Mouse (Mus musculus): Measurements from ENCODE around the gene Mif4gd. TPM values are rescaled to one million over a fixed set of nuclear protein-coding genes. Genes with fewer than 3 reads are reported as not detected.

Mif4gd gene
- polyA plus RNA-seq, 1 experiment: 108 TPM

DNA sequence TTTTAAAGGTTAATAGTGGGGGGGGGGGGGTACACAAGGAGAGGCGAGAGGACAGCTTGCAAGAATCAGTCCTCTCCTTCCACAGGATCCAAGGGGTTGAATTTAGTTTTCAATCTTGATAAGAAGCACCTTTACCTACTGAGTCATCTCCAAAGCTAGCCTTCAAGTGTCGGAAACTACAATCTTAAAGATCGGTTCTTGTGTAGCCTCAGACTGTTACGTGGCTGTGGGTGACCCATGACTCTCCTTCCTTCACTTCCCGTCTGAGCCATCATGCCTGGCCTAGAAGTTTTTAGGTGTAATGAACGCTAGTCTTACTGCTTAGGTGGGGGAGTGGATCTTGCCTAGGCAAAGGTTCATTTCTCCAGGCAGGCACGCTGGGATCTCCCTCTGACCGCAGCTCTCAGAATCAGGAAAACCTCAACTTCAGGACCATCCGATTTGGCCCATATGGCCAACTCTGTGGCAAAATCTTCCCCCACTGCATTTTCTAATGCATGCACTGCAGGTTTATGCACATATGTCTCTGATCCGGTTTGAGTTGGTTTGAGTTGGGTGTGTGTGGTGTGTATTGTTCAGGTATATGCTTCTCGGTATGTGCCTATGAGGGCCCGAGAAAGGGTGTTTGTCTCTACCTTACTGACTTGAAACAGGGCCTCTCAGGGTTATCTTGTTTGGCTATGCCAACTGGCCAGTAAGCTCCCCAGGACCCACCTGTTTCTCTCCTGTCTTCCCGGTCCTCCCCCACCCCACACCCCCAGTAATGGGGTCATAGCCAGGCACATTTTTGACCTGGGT lies 17.2 kb upstream of the Mif4gd start:
- TF ChIP-seq CTCF (IDR thresholded peaks at IDR 0.05; ENCODE audit: extremely low read depth, insufficient read length, insufficient replicate concordance, low read depth, low read length): no peak
- no peak for TF ChIP-seq POLR2A (IDR thresholded peaks at IDR 0.05; ENCODE audit: low read depth, low read length)
- Histone ChIP-seq H3K27me3 (ENCODE audit: control insufficient read depth, insufficient read depth, low read length) (no peaks in the 10 kb centered on the region), H3K4me3 (ENCODE audit: low read depth, low read length) (no peak overlapping the region), H3K27ac (ENCODE audit: insufficient read depth, low read depth, low read length) (peak overlapping the region; percentile 24; the same call in 1 of the 2 replicates), H3K4me1 (ENCODE audit: control insufficient read depth, insufficient read depth, insufficient read length, low read length) (peaks cover 4% of the 10 kb centered on the region; the same call in 1 of the 2 replicates), H3K36me3 (ENCODE audit: control insufficient read depth, insufficient read depth, low read length) (no peaks in the 10 kb centered on the region)
- 85% methylated on average over 13 of the region's 13 CpGs for WGBS

DNA sequence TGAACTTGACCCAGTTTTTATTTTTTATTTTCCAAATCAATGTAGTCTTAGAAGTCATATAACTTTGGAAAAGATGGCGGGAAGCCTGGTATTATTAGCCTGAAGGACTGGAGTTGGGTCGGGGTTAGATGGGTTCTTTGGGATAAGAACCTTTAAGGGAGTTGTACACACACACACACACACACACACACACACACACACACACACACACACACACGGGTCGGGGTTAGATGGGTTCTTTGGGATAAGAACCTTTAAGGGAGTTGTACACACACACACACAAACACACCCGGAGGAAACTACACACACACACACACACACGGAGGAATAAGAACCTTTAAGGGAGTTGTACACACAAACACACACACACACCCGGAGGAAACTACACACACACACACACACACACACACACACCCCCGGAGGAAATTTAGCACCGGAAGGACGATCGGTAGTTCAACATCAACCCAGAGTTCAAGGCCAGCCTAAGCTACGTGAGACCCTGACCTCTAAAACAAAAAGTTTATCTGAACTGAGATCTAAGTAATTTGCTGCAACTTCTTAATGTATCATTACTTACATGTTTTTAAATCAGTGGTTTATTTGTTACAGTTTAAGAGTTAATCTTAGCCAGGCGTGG lies 15.8 kb upstream of the Mif4gd start:
- Histone ChIP-seq H3K4me1 (ENCODE audit: control insufficient read depth, insufficient read depth, insufficient read length, low read length) (peaks cover 4% of the 10 kb centered on the region; the same call in 1 of the 2 replicates), H3K27me3 (ENCODE audit: control insufficient read depth, insufficient read depth, low read length) (no peaks in the 10 kb centered on the region), H3K27ac (ENCODE audit: insufficient read depth, low read depth, low read length) (no peak overlapping the region), H3K36me3 (ENCODE audit: control insufficient read depth, insufficient read depth, low read length) (no peaks in the 10 kb centered on the region), H3K4me3 (ENCODE audit: low read depth, low read length) (no peak overlapping the region; the same call in 1 of the 2 replicates)
- 43% methylated on average over 13 of the region's 13 CpGs for WGBS
- TF ChIP-seq CTCF (IDR thresholded peaks at IDR 0.05; ENCODE audit: extremely low read depth, insufficient read length, insufficient replicate concordance, low read depth, low read length) (no peak), POLR2A (IDR thresholded peaks at IDR 0.05; ENCODE audit: low read depth, low read length) (no peak)

DNA sequence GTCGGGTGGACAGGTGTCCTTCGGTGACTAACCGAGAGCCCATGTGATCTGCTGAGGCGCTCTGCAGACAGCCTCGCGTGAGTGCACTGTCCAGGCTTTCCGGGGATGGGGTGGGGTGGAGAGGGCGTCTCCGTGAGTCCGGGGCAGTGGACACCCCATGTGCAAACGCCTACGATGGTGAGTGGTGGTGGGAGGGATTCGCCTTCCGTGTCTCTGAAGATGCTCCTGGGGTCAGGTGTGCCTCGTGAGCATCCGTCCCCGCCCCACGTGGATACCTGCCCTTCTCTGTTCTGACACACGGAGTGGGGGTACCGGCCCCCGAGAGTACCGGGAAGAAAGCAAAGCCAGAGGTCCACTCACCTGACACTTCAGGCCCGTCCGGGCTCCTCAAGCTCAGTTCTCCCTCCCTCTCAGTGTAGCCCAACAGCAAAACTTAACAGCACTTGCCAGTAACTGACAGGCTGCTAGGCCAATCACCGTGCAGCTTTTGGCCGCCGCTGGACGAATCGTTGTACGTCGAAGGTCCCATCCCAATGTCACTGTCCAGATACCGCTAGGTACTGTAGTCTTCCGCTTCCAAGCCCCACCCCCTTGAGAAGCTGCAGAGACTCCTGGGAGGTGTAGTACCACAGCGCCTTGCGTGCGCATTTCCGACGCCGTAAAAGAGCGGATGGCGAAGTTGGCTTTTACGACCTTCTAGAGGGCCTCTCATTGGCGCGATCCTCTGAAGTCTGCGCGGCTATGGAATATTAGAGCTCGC lies 15.1 kb upstream of the Mif4gd start, which contains the start of gene Slc25a19:
Slc25a19 (minus strand) TSS at position 591 of the 760 bp plus-strand sequence.
- no peaks in the 10 kb centered on the region for H3K27me3 ChIP-seq (ENCODE audit: control insufficient read depth, insufficient read depth, low read length)
- peak within 1 kb of the TSS; percentile 83 for H3K4me3 ChIP-seq (ENCODE audit: low read depth, low read length)
- no peak for TF ChIP-seq CTCF (IDR thresholded peaks at IDR 0.05; ENCODE audit: extremely low read depth, insufficient read length, insufficient replicate concordance, low read depth, low read length)
- TF ChIP-seq POLR2A (IDR thresholded peaks at IDR 0.05; ENCODE audit: low read depth, low read length): peak; percentile 71
- H3K36me3 ChIP-seq (ENCODE audit: control insufficient read depth, insufficient read depth, low read length): peaks cover 2% of the 10 kb centered on the region; the same call in 1 of the 2 replicates
- peaks cover 4% of the 10 kb centered on the region; the same call in 1 of the 2 replicates for H3K4me1 ChIP-seq (ENCODE audit: control insufficient read depth, insufficient read depth, insufficient read length, low read length)
- under 1% methylated on average over 47 of the region's 47 CpGs for WGBS
- H3K27ac ChIP-seq (ENCODE audit: insufficient read depth, low read depth, low read length): peak within 1 kb of the TSS; percentile 38

DNA sequence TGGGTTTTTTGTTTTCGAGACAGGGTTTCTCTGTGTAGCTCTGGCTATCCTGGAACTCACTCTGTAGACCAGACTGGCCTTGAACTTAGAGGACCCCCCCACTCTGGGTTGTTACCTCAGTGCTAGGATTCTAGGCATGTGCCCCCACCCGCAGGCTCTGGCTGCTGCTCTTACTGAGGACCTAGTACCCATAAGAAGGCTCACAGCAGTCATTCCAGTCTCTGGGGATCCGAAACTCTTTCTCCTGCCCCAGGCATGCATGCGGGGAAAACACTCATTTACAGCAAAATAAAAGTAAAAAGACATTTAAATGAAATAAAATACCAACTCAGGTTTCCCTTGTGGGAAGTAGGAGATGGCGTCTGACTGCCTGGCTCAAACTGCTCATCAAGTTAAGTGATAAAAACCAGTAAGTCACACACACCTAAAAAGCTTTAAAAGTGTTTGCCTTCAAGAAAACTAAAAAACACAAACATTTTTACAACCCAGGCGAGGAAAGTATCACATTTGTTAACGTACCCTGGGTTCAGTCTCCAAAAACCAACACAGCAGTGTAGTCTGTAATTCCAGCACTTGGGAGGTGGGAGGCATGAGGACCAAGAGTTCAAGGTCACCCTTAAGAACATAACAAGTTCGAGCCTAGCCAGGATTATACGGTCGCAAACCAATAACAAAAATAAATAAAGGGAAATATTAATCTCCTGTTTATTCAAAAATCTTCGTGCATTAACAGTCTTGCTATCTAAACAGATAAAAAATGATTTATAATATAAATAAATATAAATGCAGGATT lies 14.3 kb upstream of the Mif4gd start:
- H3K4me3 ChIP-seq (ENCODE audit: low read depth, low read length): peak overlapping the region; percentile 83

DNA sequence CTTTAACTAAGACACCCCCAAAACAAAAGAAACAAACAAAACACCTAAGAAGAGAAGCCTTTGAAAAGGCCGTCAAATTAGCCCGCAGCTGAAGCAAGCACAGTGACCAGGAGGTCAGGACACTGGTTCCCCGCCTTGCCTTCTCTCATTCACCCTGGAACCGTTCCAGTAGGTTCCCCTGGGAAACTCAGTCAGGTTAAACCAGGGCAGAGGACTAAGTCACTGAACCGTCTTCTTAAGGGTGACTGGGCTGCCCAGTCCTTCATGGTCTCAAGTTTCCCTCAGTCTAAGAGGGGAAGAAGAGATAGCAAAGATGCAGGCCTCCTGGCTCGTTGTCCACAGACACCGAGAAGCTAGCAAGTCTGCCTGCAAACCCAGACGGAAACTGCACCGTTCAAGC lies 13.1 kb upstream of the Mif4gd start:
- Histone ChIP-seq H3K4me1 (ENCODE audit: control insufficient read depth, insufficient read depth, insufficient read length, low read length) (peaks cover 3% of the 10 kb centered on the region; the same call in 1 of the 2 replicates), H3K27me3 (ENCODE audit: control insufficient read depth, insufficient read depth, low read length) (no peaks in the 10 kb centered on the region), H3K27ac (ENCODE audit: insufficient read depth, low read depth, low read length) (no peak overlapping the region), H3K36me3 (ENCODE audit: control insufficient read depth, insufficient read depth, low read length) (peaks cover 11% of the 10 kb centered on the region), H3K4me3 (ENCODE audit: low read depth, low read length) (no peak overlapping the region)
- no peak for TF ChIP-seq POLR2A (IDR thresholded peaks at IDR 0.05; ENCODE audit: low read depth, low read length)
- no peak for TF ChIP-seq CTCF (IDR thresholded peaks at IDR 0.05; ENCODE audit: extremely low read depth, insufficient read length, insufficient replicate concordance, low read depth, low read length)
- WGBS: 61% methylated on average over 9 of the region's 9 CpGs

More for the DNA sequence above, 14.3 kb upstream of the Mif4gd start:
- no peaks in the 10 kb centered on the region for H3K27me3 ChIP-seq (ENCODE audit: control insufficient read depth, insufficient read depth, low read length)
- H3K36me3 ChIP-seq (ENCODE audit: control insufficient read depth, insufficient read depth, low read length): peaks cover 8% of the 10 kb centered on the region
- TF ChIP-seq POLR2A (IDR thresholded peaks at IDR 0.05; ENCODE audit: low read depth, low read length) (no peak), CTCF (IDR thresholded peaks at IDR 0.05; ENCODE audit: extremely low read depth, insufficient read length, insufficient replicate concordance, low read depth, low read length) (no peak)
- 44% methylated on average over 11 of the region's 11 CpGs for WGBS
- H3K4me1 ChIP-seq (ENCODE audit: control insufficient read depth, insufficient read depth, insufficient read length, low read length): peaks cover 4% of the 10 kb centered on the region; the same call in 1 of the 2 replicates
- no peak overlapping the region for H3K27ac ChIP-seq (ENCODE audit: insufficient read depth, low read depth, low read length)

DNA sequence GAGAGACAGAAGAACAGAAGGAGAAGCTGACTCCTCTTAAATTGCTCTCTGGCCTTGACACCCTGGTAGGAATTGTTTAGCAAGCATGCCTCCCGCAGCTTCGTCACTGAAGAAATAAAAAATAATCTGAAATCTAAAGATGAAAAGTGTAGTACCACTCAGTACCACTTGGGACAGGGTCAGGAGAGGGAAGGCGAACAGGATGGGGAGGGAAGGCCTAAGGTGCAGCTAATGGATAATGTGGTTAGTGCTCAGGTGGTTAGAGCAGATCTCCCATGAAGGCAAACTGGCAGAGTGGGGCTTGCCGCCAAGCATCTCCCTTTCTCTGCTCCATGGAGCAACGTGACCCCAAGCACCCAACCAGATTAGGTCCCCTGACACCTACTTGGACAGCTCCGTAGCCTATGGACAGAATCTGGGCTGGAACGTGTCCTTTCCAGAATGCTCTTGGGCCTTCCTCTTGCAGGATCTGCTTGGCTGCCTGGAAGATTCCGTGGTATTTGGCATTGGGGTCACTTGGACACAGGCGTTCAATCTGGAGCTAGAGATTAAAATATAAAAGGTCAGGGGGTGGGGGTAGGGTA lies 10.8 kb upstream of the Mif4gd start:
- Histone ChIP-seq H3K36me3 (ENCODE audit: control insufficient read depth, insufficient read depth, low read length) (peaks cover 23% of the 10 kb centered on the region), H3K27ac (ENCODE audit: insufficient read depth, low read depth, low read length) (no peak overlapping the region), H3K4me3 (ENCODE audit: low read depth, low read length) (no peak overlapping the region), H3K27me3 (ENCODE audit: control insufficient read depth, insufficient read depth, low read length) (no peaks in the 10 kb centered on the region), H3K4me1 (ENCODE audit: control insufficient read depth, insufficient read depth, insufficient read length, low read length) (peaks cover under 1% of the 10 kb centered on the region; the same call in 1 of the 2 replicates)
- peak; percentile 37; the same call in 1 of the 2 replicates for TF ChIP-seq CTCF (IDR thresholded peaks at IDR 0.05; ENCODE audit: extremely low read depth, insufficient read length, insufficient replicate concordance, low read depth, low read length)
- TF ChIP-seq POLR2A (IDR thresholded peaks at IDR 0.05; ENCODE audit: low read depth, low read length): no peak
- WGBS: 78% methylated on average over 9 of the region's 9 CpGs
